Mouse (Mus musculus) left cerebral cortex, postnatal 4 days (tissue): ENCODE data around the gene Tmod1. TPM values are rescaled to one million over a fixed set of nuclear protein-coding genes. Genes with fewer than 3 reads are reported as not detected.

ENCODE experiments used
- DNase-seq: peaks from one replicate; pipeline ENCODE4 v3.0.0-alpha.2; 2022
- intact Hi-C: fragments of 180-260 bp; cut with DNase I; formaldehyde crosslinking; loops from one replicate; pipeline ENCODE4 v1.15.1; 2025
- total RNA-seq, 2 experiments: library from RNA; stranded (reverse); gene quantifications; 2 replicates each; pipeline ENCODE4 v1.2.3; 2021

The Tmod1 gene
- total RNA-seq, 2 experiments from 2014 or later: 2.4 to 3.4 TPM

- intact Hi-C loops: no loop called here
- no peak for DNase-seq
These were observed 48.7 kb downstream of the Tmod1 start for GRCm38 (mm10) chr4:46087427-46087771.

DNA sequence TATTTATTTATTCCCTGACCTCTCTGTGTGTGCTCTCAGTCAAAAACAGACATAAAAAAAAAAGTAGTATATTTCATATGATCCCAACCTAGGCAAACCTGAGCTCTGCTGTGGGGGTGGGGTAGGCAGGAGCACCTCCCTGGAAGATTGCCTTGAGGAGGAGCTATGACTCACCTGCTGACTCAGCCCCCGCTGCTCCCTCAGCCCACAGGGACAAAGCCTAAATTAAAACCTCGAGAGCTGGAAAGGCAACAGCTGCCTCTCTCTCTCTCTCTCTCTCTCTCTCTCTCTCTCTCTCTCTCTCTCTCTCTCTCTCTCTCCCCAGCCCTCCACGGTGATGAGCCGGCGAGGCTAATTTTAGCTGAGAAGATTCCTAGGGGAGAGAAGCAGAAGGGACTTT is 49.1 kb downstream of the Tmod1 start:
- intact Hi-C loops: no loop called here
- DNase-seq: no peak

DNA sequence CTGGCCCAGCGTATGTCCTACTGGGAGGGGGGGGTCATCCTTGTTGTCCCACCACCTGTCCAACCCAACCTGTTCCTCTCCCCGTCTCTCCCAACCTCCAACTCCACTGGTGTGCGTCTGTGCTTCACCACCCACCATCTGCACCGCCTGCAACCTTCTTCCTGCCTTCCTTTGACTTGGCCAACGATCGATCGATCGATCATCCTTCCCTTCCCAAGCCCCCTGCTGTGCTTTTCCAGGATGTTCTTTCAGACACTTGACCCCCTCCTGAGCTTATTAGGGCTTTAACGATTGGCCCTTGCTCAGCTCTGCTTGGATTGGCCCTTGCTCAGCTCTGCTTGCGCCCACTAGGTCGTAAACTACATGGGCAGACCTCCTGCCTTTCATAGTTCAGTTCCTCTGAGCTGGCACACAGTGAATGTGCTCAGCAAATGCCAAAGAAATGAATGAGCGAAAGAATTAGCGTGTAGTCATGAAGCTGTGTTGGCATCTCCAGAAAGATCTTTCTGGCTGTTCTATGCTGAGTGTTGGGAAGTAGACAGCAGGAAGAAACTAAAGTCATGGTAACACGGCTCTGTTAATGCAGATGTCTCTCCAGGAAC is 50.9 kb downstream of the Tmod1 start:
- intact Hi-C loops: no loop called here
- DNase-seq: no peak

DNA sequence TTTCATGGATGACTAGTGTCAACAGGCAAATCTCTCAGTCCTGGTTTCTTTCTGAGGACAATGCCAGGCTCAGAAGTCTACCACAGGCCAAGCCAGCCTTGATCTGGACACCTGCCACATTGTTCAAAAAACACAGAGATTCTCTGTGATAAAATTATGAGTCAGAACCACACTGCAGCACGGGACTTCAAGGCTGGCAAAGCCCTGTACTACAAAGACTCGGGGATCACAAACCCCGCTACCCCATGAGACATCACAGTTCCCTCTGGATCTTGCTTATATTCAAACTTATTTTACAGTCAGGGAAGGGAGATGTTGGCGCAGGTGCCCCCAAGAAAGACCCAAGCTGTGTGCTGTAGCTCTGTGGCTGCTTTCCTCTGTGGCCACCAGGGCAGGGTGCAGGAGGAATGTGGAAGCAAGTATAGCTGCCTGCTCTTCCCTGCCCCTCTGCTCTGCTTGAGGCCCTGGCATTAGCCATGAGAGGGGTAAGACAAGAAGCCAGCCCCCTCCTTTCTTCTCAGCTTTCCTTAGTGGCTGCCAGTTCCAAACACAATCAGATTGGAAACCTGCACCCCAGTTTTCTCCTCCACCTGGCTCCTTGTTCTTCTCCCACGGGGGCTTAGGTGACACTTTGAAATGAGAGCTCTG is 53.8 kb downstream of the Tmod1 start:
- intact Hi-C loops: no loop called here

GRCm38 (mm10) chr4:46094916-46095825 is 56.4 kb downstream of the Tmod1 start:
- peak; percentile 60 for DNase-seq
- intact Hi-C loops: no loop called here

More for the DNA sequence above, 53.8 kb downstream of the Tmod1 start:
- DNase-seq: no peak

DNA sequence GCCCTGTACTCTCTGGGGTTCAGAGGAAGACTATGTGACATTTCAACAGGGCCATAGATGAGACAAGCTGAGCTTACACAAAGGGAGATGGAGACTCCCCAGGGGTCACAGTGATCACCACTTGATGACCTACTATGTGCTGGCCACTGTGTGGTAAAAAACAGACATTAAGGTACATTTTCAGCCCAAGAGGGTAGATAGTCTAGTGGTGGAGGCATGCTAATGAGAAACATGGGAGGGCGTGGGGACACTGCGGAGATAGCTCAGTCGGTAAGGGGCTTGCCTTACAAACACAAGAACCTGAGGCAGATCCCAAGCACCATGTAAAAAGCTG is 57.1 kb downstream of the Tmod1 start:
- DNase-seq: no peak
- intact Hi-C loops: no loop called here

- intact Hi-C loops: no loop called here
- no peak for DNase-seq
These were observed 57.8 kb downstream of the Tmod1 start for GRCm38 (mm10) chr4:46096546-46096945.

DNA sequence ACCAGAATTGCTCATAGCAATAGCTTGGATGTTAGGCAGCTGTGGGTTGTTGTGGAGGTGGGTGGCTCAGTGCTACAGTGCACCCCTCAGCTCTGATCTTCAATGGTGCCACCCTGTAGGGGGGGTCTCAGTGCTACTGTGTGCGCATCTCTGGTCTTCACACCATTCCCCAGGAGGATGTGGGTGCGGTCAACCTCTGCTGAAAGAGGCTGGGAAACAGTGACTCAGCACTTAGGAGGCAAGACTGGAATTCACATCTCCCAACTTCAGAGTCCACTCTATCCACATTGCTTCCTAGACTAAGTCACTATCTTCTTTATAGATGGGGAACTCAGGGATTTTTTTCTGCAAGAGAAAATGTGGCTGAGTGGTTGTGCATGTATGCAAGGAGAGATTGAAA is 58.9 kb downstream of the Tmod1 start:
- DNase-seq: no peak
- intact Hi-C loops: no loop called here

GRCm38 (mm10) chr4:46099132-46099531 is 60.4 kb downstream of the Tmod1 start:
- intact Hi-C loops: no loop called here
- no peak for DNase-seq

DNA sequence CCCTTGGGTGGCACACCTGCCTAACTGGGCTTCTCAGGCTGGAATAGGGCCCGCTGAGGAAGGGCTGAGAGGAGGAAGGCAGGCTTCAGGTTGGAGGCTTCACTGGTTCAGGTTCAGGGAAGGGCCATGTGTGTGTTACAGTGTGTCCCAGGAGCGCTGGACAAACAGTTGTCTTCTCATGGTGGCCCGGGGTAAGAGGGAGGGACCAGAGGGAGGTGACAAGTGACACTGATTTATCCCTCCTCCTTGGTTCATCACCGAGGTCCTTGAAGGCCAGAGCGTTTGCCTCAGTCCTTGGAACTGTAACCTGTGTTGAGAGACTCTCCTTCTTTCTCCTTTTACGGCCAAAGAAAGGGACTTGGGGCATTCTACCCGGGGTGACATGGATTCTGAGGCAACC is 61.8 kb downstream of the Tmod1 start:
- DNase-seq: no peak
- intact Hi-C loops: no loop called here

- intact Hi-C loops: no loop called here
- DNase-seq: no peak
These were observed 62.5 kb downstream of the Tmod1 start for GRCm38 (mm10) chr4:46101211-46101711.

DNA sequence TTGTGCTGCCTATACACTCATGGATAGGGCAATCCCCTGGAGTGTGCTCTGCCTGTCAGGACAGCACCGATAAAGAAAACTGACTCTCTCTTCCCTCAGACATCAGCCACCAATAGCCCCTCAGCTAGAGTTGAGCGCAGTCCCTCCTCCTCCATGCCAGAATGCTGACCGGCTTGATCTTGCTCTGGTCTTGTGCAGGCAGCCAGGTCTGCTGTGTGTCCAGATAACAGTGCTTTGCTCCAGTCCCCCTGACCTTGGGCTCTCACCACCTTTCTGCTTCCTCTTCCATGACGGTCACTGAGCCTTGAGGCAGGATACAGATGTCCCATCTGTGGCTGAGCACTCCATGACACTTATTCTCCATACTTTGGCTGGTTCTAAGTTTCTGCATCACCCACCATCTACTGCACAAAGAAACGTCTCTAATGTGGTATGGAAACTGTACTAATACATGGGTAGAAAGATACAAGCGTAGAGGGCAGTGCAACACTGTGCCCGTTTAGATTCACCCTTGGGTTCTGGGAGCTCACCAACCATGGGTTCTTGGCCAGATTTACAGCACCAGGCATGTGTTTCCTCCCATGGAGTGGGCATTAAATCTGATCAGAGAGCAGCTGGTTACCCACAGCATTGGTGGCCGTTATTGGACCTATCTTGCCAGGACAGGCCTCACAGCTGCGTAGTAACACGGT is 63.5 kb downstream of the Tmod1 start:
- intact Hi-C loops: no loop called here
- no peak for DNase-seq

DNA sequence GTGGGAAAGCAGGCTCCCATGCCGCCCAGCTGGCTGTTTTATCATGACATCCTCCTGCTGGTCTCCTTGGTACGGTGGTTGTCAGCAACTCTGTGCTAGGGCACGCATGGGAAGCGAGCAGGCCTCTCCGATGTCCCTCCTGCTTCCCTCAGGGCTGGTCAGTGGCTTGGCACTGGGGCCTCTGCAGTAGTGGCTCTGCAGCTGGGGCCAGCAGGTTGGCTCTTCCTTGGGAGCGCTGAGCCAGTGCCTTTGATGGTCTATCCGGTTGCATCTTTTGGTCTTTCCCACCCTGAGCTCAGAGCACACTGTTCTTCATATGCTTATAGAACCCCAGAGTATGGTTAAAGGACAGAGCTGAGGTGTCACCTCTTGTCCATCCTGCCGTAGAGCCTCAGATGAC is 71.3 kb downstream of the Tmod1 start:
- no peak for DNase-seq
- intact Hi-C loops: no loop called here

DNA sequence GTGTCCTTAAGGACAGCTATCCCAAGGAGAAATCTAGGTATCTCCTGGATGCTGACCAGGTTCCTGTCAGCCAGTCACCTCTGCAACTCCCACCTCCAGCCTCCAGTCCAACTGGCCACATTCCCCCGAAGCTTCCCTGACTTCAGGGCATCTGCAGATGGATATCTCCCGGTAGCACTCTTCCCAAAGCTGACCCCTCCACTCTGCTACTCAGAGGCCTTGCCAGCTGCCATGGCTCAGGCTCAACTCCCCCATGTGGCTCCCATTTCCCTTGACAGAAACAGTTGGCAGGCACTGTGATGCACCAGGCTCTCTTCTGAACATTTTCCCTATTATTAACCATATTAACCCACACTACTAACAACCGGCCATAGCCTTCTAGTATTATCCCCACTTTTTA is 72.6 kb downstream of the Tmod1 start:
- peak; percentile 65 for DNase-seq
- intact Hi-C loops: no loop called here

GRCm38 (mm10) chr4:46115308-46115707 is 76.6 kb downstream of the Tmod1 start:
- intact Hi-C loops: no loop called here

GRCm38 (mm10) chr4:46116544-46117175 is 77.9 kb downstream of the Tmod1 start:
- intact Hi-C loops: no loop called here
- peak; percentile 82 for DNase-seq

More at GRCm38 (mm10) chr4:46115308-46115707, 76.6 kb downstream of the Tmod1 start:
- no peak for DNase-seq

DNA sequence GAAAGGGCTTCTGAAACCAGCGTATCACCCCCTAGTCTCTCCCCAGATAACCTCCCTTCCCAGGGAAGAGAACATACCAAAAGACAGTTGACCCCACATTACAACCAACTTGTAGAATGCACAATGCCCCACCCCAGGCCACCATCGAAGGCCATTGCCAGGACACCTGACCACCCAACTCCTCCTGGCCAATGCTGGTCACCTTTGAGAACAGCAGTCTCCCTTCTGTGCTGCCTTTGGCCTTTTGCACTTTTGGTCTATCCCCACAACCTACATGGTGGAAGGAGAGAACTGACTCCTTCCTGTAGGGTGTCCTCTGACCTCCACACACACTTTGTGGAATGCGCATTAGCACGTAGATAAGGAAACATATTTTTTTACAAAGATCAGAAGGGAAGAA is 78.8 kb downstream of the Tmod1 start:
- intact Hi-C loops: no loop called here
- DNase-seq: no peak

DNA sequence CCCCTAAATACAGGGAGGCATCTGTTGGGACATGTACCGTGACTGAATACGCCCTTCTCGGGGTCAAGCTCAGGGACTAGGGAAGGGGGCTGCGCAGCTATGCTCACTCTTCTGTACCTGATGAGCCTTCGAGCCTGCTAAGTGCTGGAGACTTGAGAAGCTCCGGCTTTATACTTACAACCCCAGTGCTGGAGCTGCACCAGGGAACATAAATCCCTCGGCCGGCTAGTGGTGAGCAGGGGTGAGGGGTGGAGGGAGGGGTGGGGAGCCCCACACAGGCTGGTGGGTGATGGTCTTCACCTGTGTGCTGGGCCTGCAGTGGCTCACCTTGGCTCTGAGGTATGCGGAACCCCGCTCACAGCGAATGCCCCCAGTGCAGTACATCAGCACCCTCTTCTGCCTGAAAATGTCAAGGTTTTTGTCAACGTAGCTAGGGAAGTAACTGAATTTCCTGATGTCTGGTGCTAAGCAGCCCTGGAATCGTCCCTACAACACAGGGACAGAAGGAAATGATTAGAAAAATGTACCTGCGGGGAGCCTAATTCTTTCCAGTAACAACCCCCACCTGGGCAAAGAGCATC is 80.9 kb downstream of the Tmod1 start:
- intact Hi-C loops: loop anchor here (10.0 kb wide), 1 partner anchor 85 kb away; the partner anchor contains the start of gene Tmod1
- no peak for DNase-seq

DNA sequence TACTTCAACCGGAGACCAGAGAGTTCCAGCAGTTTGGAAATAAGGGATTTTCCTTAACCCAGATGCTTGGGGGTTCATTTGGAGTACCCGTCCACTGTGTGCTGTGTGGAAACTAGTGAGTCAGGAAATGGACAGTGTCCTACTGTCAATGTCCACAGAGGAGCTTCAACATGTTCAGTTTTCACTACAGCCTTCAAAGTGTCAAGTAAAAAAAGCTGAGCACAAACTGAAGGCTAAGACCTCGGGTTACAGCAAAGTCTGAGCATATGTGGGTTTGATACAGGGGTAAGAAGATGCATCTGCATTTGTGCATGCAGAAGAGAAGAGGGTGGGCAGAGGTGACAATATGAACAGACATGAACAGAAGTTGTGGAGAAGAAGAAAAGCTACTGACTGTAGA is 82.0 kb downstream of the Tmod1 start:
- intact Hi-C loops: loop anchor here (10.0 kb wide), 1 partner anchor 86 kb away; the partner anchor contains the start of gene Tmod1

GRCm38 (mm10) chr4:46123358-46123757 is 84.6 kb downstream of the Tmod1 start:
- DNase-seq: no peak
- intact Hi-C loops: loop anchor here (10.0 kb wide), 1 partner anchor 89 kb away; the partner anchor contains the start of gene Tmod1

More for the DNA sequence above, 82.0 kb downstream of the Tmod1 start:
- no peak for DNase-seq
